Mouse (Mus musculus) erythroblast, embryonic 14.5 days (primary cell): ENCODE measurements around the gene Nudt9.

ENCODE experiments used
- GATA1 ChIP-seq: IDR thresholded peaks from 2 replicates; pipeline ENCODE4 v1.6.1; 2012; ENCODE audit warnings: low read length, inconsistent platforms, mixed read lengths
- TAL1 ChIP-seq: IDR thresholded peaks from 3 replicates; pipeline ENCODE4 v1.6.1; 2012; ENCODE audit warnings: low read length, inconsistent platforms, mixed read lengths

DNA sequence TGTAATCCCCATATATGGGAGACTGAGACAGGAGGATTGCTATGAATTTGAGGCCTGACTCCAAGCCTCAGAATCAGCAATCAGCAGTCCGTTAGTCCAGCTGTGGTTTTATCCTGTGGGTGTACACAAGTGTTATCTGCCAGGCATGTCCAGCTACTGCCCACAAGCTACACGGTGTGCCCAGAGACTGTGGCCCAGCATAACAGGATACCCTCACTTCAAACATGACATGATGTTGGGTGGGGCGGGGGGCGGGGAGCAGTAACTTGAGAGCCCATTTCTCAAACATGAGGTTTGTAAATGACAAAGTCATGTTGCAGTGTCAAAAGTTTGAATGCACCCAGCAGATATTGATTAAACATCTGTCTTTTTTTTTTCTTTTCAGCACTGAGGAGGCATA, 9.7 kb downstream of the Nudt9 start:
- no peak for TF ChIP-seq GATA1
- no peak for TF ChIP-seq TAL1
